Mouse (Mus musculus) cortical plate, adult 2 months (tissue): Measurements from ENCODE around the gene Hpcal4.

Experiments used
- CTCF ChIP-seq: fragments of 200-500 bp; IDR thresholded peaks from 2 replicates; pipeline ENCODE4 v1.5.1; 2011; ENCODE audit warnings: mild to moderate bottlenecking, control low read depth, low read length; ENCODE audit not compliant: insufficient read depth; ENCODE audit errors: extremely low read depth
- POLR2A ChIP-seq: fragments of 200-500 bp; IDR thresholded peaks from 2 replicates; pipeline ENCODE4 v1.6.1; 2011; ENCODE audit warnings: mild to moderate bottlenecking, low read length, control low read depth; ENCODE audit not compliant: insufficient read depth; ENCODE audit errors: extremely low read depth

DNA sequence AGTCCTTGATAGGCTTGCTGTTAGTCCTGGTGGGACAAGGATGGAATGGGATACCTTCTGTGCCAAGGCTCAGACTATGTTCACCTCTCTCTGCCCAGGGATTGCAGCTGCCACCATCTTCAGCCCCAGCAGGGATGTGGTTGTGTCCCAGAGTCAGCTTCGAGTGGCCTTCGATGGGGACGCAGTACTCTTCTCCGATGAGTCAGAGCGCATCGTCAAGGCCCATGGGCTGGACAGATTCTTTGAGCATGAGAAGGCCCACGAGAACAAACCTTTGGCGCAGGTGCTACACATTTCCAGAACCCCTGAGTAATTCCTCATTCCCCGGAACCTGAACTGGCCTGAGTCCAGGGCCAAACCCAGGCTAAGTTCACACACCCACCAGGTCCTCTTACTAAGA lies 30.9 kb downstream of the Hpcal4 start:
- TF ChIP-seq CTCF = no peak
- TF ChIP-seq POLR2A = no peak
